Mouse (Mus musculus): ENCODE data around the gene Sult2b1.
A peak's percentile ranks its signal among the peaks of the same experiment; 100 is the strongest.

GRCm38 (mm10) chr7:45739162-45739763 is 45.2 kb downstream of the Sult2b1 start:
- peak; percentile 64; the same call in 1 of the 2 replicates for TF ChIP-seq CTCF (IDR thresholded peaks at IDR 0.05; ENCODE audit: control insufficient read depth, insufficient read depth, insufficient replicate concordance, low read depth, low read length)
- no peak for TF ChIP-seq POLR2A (IDR thresholded peaks at IDR 0.05; ENCODE audit: control insufficient read depth, low read depth, low read length)
